Mouse (Mus musculus) forebrain, postnatal 0 days (tissue): Measurements from ENCODE around the gene Tns3. TPM values are rescaled to one million over a fixed set of nuclear protein-coding genes. Genes with fewer than 3 reads are reported as not detected.

ENCODE experiments used
- ATAC-seq: fragments of 200-750 bp; cut with Nextera tagmentation; 2 replicates; pipeline ENCODE4 v1.8.0; 2017; ENCODE audit warnings: mild to moderate bottlenecking, moderate library complexity
- DNase-seq: peaks from one replicate; pipeline ENCODE4 v3.0.0-alpha.2; 2015
- H3K27ac ChIP-seq: fragments of 300-500 bp; sonication (generic); 2 replicates; pipeline ENCODE4 v1.5.1; 2014; ENCODE audit warnings: low read depth, mild to moderate bottlenecking, antibody characterized with exemption, low read length, moderate library complexity, mixed read lengths
- H3K27me3 ChIP-seq: fragments of 300-500 bp; sonication (generic); 2 replicates; pipeline ENCODE4 v1.6.1; 2014; ENCODE audit warnings: mild to moderate bottlenecking, low read length, mixed read lengths; ENCODE audit not compliant: insufficient read depth
- H3K36me3 ChIP-seq: fragments of 300-500 bp; sonication (generic); 2 replicates; pipeline ENCODE4 v1.6.1; 2014; ENCODE audit warnings: mild to moderate bottlenecking, moderate library complexity; ENCODE audit not compliant: insufficient read depth
- H3K4me1 ChIP-seq: fragments of 300-500 bp; sonication (generic); 2 replicates; pipeline ENCODE4 v1.6.1; 2014; ENCODE audit warnings: antibody characterized with exemption; ENCODE audit not compliant: insufficient read depth
- H3K4me2 ChIP-seq: fragments of 300-500 bp; sonication (generic); 2 replicates; pipeline ENCODE4 v1.6.1; 2014; ENCODE audit warnings: low read depth, mild to moderate bottlenecking, moderate library complexity
- H3K4me3 ChIP-seq: fragments of 300-500 bp; sonication (generic); 2 replicates; pipeline ENCODE4 v1.5.1; 2014; ENCODE audit warnings: low read depth, low read length, mixed read lengths
- H3K9ac ChIP-seq: fragments of 300-500 bp; sonication (generic); 2 replicates; pipeline ENCODE4 v1.6.1; 2014; ENCODE audit warnings: mild to moderate bottlenecking
- H3K9me3 ChIP-seq: fragments of 300-500 bp; sonication (generic); 2 replicates; pipeline ENCODE4 v1.6.1; 2016; ENCODE audit warnings: low read length
- CTCF ChIP-seq: sonication (generic); IDR thresholded peaks from 2 replicates; pipeline ENCODE4 v1.5.1; 2016; ENCODE audit warnings: antibody characterized with exemption, control low read depth, low read depth
- WGBS: fragments of 180-500 bp; shearing (Covaris S2); extraction: QIAGEN DNeasy Blood & Tissue Kit; methylation state at CpG from one replicate; pipeline ENCODE4 v1.1.7; 2014; 5-methylcytosine and 5-hydroxymethylcytosine counted together
- polyA plus RNA-seq: library from polyadenylated mRNA; unstranded; fragments of >200 nt; fragmentation: Nextera tagmentation; extraction: Ambion mirVana; gene quantifications from 2 replicates; pipeline ENCODE4 v1.2.1, GENCODE M21; 2015
- total RNA-seq: library from RNA; depleted of rRNA; stranded (reverse); fragments of >200 nt; gene quantifications from 2 replicates; pipeline ENCODE4 v1.2.3, GENCODE M21; 2014

Tns3 gene
- total and polyA plus RNA-seq, 2 experiments from 2014 or later: 6.2 to 26.5 TPM

GRCm38 (mm10) chr11:8401328-8401727 is 263.0 kb downstream of the Tns3 start:
- no peaks in the 10 kb centered on the region for H3K27me3 ChIP-seq
- DNase-seq (no peak), ATAC-seq (no peak)
- no peak overlapping the region for H3K27ac ChIP-seq
- no peak overlapping the region for H3K9ac ChIP-seq
- no peak overlapping the region for H3K4me3 ChIP-seq
- WGBS: 39% methylated on average over 7 of the region's 7 CpGs
- 0 out of 2 replicates have a peak, but pooled peaks cover 9% of the 10 kb centered on the region for H3K9me3 ChIP-seq
- H3K4me1 ChIP-seq: no peaks in the 10 kb centered on the region
- no peak for TF ChIP-seq CTCF
- no peaks in the 10 kb centered on the region for H3K36me3 ChIP-seq
- no peak overlapping the region for H3K4me2 ChIP-seq

DNA sequence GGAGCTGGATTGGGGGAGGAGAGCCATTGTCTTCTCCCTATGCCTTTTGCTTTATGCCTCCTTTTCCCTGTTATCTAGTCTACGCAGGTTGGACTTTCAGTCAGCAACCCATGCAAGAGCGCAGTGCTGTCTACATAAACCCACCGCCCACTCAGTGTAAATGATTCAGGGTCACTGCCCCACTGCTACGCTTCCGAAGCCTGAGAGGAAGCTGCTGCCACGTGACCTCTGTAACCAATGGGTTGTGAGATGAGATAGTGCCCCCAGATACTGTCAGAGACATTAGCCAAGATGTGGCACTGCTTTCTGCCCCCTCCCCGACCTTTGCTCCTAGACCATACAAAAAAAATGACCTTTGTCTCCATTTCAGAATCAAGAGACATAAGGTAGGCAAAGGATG is 268.0 kb downstream of the Tns3 start:
- Histone ChIP-seq H3K27ac (no peak overlapping the region), H3K4me2 (no peak overlapping the region), H3K36me3 (no peaks in the 10 kb centered on the region), H3K9ac (no peak overlapping the region), H3K4me3 (no peak overlapping the region), H3K27me3 (no peaks in the 10 kb centered on the region), H3K9me3 (0 out of 2 replicates have a peak, but pooled peaks cover 9% of the 10 kb centered on the region), H3K4me1 (no peaks in the 10 kb centered on the region)
- ATAC-seq (no peak), DNase-seq (no peak)
- 88% methylated on average over 7 of the region's 7 CpGs for WGBS
- TF ChIP-seq CTCF: no peak

GRCm38 (mm10) chr11:8391564-8391963 is 272.8 kb downstream of the Tns3 start:
- H3K4me1 ChIP-seq: no peaks in the 10 kb centered on the region
- no peaks in the 10 kb centered on the region for H3K9me3 ChIP-seq
- no peak overlapping the region for H3K27ac ChIP-seq
- H3K9ac ChIP-seq: no peak overlapping the region
- H3K4me2 ChIP-seq: no peak overlapping the region
- H3K36me3 ChIP-seq: no peaks in the 10 kb centered on the region
- H3K4me3 ChIP-seq: no peak overlapping the region
- H3K27me3 ChIP-seq: no peaks in the 10 kb centered on the region
- TF ChIP-seq CTCF: no peak
- DNase-seq: no peak
- 79% methylated on average over 5 of the region's 5 CpGs for WGBS
- ATAC-seq: no peak

DNA sequence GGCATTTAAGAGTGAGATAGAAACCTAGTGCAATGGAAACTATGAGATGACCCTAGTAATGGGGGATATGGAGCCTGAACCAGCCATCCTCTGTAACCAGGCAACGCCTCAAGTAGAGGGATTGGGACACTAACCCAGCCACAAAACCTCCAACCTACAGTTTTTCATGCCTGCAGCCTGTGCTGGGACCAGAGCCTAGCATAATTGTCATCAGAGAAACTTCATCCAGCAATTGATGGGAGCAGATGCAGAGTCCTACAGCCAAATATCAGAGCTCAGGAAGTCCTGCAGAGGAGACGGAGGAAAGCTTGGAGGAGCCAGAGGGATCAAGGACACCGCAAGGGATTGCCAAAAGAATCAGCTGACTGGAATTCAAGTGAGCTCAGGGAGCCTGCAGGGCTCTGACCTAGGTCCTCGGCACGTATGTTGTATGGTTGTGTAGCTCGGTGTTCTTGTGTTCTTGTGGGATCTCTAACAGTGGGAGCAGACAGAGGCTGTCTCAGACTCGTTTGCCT is 278.4 kb downstream of the Tns3 start:
- Histone ChIP-seq H3K27ac (no peak overlapping the region), H3K4me2 (no peak overlapping the region), H3K9me3 (no peaks in the 10 kb centered on the region), H3K4me3 (no peak overlapping the region), H3K9ac (no peak overlapping the region), H3K4me1 (no peaks in the 10 kb centered on the region), H3K27me3 (no peaks in the 10 kb centered on the region), H3K36me3 (no peaks in the 10 kb centered on the region)
- 85% methylated on average over 7 of the region's 7 CpGs for WGBS
- no peak for DNase-seq
- no peak for TF ChIP-seq CTCF
- ATAC-seq: no peak
